Mouse (Mus musculus) adrenal gland, postnatal 14 days (tissue): Measurements from ENCODE around the gene Tenm4. TPM values are rescaled to one million over a fixed set of nuclear protein-coding genes. Genes with fewer than 3 reads are reported as not detected.
A peak's percentile ranks its signal among the peaks of the same experiment; 100 is the strongest.

Source experiments
- DNase-seq: peaks from one replicate; pipeline ENCODE4 v3.0.0; 2021; ENCODE audit warnings: mixed read lengths
- long read RNA-seq, 2 experiments: library from polyadenylated mRNA; stranded (forward); transcript quantifications; one replicate each; pipeline ENCODE4 v2.0.0; 2021
- total RNA-seq: library from RNA; stranded (reverse); gene quantifications from 2 replicates; pipeline ENCODE4 v1.2.3, GENCODE M21; 2021

Gene Tenm4
- 11.3 and 15.6 TPM in 2 replicates for total RNA-seq
- long read RNA-seq, experiment 1, partial matches to known transcripts, result 0 of 1 reads
- long read RNA-seq, experiment 1, other reads (novel, unspliced or antisense), result 1 of 1 reads
- long read RNA-seq, experiment 2, result 0 reads

DNA sequence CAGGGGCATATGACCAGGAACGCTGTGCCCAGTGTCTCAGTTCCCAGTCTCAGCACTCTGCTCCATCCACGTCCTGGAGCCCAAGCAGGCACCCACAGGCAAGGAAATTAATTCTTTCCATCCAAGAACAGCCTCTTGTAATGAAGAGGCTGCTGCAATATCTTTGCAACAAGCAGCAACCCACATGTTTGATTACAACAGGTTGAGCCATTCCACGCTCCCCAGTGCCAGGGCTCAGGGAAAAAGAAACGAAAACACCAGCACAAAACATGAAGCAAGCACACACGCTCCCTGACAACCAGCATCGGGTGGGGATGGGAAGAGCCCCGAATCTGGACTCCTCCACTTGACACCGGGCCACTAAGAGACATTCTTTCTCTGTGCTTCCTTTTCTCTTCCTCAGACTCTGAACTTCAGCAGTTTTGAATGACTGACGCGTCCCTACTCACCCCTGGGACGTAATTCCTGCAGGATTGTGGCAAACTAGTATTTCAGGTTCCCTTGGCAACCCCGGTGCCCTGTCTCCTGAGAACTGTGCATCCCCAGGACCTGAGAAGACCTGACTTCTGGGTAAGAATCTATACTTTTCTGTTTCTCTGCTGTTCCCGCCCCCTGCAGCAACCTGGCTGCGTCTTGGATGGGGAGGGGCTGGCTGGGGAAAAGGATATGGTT, at the start of gene Tenm4:
TSS of gene Tenm4 (plus strand) at position 323 of the 672 bp plus-strand sequence.
- peak; percentile 40 for DNase-seq

DNA sequence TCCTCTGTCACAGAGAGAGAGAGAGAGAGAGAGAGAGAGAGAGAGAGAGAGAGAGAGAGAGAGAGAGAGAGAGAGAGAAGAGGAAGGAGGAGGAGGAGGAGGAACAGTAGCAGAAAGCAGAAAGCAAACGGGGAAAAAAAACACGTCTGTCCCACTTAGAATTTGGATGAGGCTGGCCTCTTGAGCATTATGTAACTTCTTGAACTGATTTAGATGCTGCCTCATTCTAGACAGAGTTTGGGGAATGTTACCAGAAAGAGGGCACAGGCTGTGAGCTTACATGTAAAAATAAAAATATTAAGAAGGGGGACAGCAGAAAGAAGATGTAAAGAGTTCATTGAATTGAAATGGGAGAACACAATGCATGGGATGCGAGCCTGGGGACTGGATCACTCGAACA, 40.3 kb upstream of the Tenm4 start:
- DNase-seq, result no peak

GRCm38 (mm10) chr7:96131175-96131574, 39.9 kb upstream of the Tenm4 start:
- no peak for DNase-seq

- DNase-seq, result no peak
These were observed 34.5 kb upstream of the Tenm4 start for GRCm38 (mm10) chr7:96136497-96136961.

DNA sequence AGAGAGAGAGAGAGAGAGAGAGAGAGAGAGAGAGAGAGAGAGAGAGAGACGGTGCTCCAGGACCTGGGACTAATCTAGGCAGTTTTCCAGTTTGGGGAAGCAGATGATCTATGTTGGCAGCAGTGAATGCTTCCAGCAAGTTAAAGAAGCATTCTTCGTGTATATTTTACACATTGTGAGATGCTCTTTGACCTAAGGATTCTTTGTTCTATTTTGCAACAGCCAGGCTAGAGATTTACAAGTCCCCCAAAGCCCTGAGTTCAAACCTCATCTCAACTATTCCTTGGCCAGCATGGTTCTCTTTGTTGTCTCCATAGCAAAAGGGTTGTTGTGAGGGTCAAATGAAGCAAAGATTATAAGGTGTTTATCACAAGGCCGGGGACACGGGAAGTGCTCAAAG, 29.2 kb upstream of the Tenm4 start:
- no peak for DNase-seq

- peak; percentile 76 for DNase-seq
These were observed 28.0 kb upstream of the Tenm4 start for GRCm38 (mm10) chr7:96142973-96143596.

- peak; percentile 54 for DNase-seq
These were observed 23.6 kb upstream of the Tenm4 start for GRCm38 (mm10) chr7:96147436-96147835.

GRCm38 (mm10) chr7:96148191-96148590, 22.9 kb upstream of the Tenm4 start:
- DNase-seq, result no peak

DNA sequence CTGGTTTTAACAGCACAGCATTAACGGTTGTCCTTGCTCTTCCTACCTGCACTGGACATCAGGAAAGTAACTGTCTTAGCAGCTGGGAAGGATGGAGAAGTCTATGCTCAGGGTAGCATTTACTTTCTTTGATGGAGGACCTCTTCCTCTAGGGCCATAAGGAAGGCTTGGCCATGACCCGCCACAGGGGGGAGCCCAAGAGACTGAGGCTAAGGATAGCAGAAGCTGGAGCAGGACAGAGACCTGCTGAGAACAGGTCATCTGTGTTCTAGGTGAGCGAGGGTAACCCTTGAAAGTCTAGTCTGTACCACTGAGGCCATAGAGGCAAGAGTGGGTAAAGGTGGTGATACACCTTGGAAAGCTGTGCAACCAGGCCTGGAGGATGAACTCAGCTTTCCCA, 19.8 kb upstream of the Tenm4 start:
- peak; percentile 87 for DNase-seq

GRCm38 (mm10) chr7:96151961-96152360, 19.1 kb upstream of the Tenm4 start:
- DNase-seq, result no peak

DNA sequence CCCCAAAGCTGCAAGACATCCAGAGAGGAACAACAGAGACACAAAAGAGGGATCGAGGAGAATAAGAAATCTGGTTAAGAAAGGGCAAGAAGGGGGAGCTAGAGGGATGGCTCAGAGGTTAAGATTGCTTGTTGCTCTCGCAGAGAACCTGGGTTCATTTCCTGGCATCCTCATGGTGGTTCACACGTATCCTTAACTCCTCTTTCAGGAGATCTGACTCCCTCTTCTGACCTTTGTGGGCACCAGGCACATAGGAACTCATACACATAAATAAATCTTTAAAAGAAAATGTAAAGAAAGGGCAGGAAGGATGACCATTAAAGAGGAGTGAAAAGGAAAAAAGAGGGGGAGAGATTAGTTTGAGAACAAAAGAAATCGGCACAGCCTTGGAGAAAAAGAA, 18.6 kb upstream of the Tenm4 start:
- DNase-seq, result no peak

DNA sequence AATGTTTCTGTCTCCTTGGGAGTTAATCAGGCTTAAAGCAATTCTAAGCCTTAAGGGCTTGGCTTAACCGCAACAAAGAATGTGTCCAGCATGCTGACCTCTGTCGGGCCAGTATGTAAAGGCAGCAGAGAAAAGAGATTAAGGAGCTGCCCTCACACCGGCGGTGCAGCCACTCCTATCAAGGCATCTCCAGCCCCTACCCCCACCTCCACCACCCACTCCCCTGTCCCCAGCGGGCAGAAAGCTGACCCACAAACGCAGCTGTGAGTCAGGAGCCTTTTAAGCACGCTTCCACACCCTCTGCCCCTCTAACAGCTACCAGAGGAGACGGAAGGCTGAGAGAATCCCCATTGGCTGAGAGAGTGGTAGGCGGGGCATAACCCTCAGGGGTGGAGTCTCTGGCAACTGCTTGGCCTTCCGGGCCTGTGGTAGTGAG, 18.1 kb upstream of the Tenm4 start:
- DNase-seq, result peak; percentile 76

DNA sequence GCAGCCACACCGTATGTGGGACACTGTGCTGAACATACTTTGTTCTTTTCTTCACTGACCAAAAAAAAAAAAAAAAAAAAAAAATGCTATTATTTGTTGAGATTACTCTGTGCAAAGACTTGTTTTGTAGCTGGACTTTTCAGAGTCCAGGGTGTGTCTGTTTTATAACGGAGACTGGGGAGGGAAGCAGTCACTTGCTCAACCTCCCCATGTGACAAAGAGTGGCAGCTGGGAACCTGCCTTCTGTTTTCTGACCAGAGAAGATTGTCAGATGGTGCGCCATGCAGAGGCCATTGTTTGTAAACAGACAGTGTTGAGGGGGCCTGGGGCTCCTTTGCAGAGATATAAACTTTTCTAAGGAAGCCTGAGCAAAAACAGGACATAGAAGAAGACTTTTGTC, 17.0 kb upstream of the Tenm4 start:
- DNase-seq, result no peak

DNA sequence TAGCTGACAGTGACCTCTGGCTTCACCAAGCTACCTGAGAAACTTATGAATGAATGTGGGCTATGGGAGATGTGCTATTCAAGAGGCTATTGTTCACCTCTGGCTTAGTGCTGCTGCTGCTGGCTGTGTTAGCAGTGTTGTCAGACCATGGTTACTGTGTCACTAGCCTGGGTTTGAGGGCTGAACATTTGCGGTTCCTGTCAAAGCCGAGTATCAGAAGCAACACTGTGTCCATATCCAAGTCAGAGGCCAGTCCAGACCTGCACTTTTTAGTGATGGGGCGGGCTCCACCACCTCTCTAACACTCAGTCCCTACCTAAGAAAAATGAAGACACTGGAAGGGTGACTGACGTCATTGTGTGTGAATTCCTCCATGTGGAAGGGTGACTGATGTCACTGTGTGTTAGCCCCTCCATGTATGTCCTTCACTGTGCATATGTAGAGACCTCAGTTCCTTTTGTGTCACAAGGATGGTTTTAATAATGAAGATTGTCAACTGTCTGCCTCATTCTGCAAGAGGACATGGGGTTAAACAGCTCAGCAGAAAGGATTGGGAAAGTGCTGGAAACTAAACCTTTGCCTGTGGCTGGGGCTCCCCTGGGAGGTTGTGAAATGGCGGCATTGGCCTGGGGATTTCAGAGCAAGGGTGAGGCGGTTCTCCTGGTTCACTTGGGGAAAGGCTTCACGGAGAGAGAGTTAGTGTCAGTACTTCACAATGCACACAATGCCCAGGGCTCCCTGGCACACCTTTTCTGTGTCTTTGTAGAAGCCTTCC, 14.4 kb upstream of the Tenm4 start:
- peak; percentile 76 for DNase-seq

- DNase-seq, result no peak
These were observed 6.9 kb upstream of the Tenm4 start for GRCm38 (mm10) chr7:96164141-96164540.

DNA sequence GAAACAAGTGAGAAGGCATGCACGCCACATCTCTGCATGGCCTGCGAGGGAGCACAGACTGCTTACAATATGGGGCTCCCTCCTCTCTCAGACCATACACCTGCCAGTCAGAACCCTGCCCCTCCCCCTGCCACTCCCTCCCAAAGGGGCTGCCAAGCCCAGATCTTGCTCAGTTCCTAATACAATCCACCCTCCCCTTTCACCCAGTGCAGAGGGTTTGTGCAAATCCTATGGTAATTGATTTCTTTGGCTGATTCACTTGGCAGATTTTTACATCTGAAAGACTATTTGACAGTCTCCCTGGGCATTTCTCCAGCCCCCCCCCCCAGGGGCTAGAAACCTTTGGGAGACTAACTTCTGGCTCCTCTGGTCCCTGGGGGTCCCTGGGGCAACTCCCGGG, 2.1 kb upstream of the Tenm4 start:
- peak; percentile 40 for DNase-seq

GRCm38 (mm10) chr7:96171596-96172563, 834 bp downstream of the Tenm4 start:
- DNase-seq, result peak; percentile 39

DNA sequence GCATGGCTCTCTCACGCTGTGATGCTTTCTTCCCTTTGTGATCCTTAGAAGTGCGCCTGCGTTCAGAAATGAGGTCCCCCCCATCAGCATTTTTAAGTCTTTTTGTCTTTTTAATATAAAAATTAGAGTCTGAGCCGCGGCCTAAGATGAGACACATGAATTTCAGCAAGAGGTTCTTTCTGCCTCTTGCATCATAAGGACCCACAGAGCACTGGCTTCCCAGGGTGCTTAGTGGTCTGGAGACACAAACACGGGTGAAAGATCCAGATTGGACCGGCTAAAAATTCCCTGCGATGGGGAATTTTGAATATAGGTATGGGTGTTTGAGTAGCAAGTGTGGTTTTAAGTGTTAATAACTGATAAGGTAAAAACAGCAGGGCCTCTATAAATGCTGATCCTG, 5.7 kb downstream of the Tenm4 start:
- DNase-seq, result no peak

DNA sequence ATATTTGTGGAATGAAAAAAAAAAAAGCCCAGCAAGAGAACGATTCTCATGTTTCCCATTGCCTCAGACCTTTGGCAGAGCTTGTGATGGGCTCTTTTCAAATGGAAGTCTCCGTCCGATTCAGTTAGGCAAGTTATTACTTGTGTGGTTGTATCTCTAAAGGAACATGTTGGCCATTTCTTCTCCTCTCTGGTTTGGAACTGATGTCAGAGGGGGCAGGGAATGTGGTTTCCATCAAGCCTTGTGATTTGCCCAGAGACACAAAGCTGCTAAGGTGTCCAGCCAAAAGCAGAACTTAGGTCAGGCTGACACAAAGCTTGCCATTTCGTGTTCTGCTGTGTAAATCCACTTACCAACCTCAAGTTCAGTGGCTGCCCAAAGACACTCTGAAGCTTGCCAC, 10.7 kb downstream of the Tenm4 start:
- no peak for DNase-seq

GRCm38 (mm10) chr7:96183195-96183594, 12.1 kb downstream of the Tenm4 start:
- no peak for DNase-seq

DNA sequence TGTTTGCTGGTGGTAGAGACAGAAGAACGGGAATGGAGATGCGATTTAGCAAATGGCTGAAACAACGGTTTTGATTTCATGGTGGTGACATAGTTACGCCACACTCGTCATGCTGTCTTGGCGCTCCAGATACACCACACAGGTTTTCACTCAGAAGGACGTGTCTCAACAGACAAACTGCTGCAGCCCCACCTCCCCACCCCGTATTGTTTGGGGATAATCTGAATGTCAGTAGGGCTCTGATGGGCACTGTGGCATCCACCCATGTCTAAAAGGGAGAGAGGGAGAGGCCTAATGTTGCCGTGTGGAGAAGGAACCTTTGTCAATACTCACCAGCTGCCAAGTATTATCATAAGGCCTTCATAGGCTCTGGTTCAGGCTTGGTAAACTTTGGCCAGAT, 14.4 kb downstream of the Tenm4 start:
- no peak for DNase-seq
